Mouse (Mus musculus) erythroid progenitor cell, adult 5-6 weeks (primary cell): ENCODE results near the gene Fam98a. TPM values are rescaled to one million over a fixed set of nuclear protein-coding genes. Genes with fewer than 3 reads are reported as not detected.

ENCODE experiments used
- ATAC-seq: replicated peaks from 2 replicates; pipeline ENCODE4 v1.8.0; 2016; ENCODE audit warnings: moderate number of reproducible peaks, mild to moderate bottlenecking, moderate TSS enrichment, inconsistent platforms; ENCODE audit not compliant: poor library complexity, low FRiP score, severe bottlenecking
- total RNA-seq, 2 experiments: library from RNA; stranded (forward) in 1 of 2; stranded (reverse) in 1 of 2; fragments of 150-400 nt in 1 of 2; fragments of 186-747, 209-891 nt in 1 of 2; gene quantifications; 2 replicates each; pipeline versions ENCODE4 v1.2.3 to v1.2.4; 2015 to 2017; ENCODE audit warnings: low replicate concordance in 2 of 2

The Fam98a gene
- total RNA-seq, 2 experiments from 2014 or later, result 2.5 to 7.1 TPM

DNA sequence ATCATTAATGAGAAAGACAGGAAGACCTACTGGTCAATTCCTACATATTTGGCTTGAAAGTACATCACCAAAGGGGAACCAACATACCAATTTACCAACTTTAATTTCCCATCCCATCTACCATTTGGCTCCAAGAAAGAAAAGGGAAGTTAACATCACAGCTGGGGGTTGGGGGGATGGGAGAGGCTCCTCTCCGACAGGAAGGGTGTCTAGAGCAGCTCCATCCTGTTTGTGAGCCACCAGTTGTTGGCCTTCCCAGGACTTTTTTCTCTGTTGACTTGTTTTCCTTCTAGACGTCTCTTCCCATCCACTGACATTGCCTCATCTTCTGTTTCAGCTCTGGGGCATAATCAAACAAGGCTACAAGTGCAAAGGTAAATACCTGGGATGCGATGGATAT lies 27.9 kb downstream of the Fam98a start:
- ATAC-seq, result no peak

- ATAC-seq, result no peak
Measured at GRCm38 (mm10) chr17:75522347-75523065, 29.2 kb downstream of the Fam98a start.

DNA sequence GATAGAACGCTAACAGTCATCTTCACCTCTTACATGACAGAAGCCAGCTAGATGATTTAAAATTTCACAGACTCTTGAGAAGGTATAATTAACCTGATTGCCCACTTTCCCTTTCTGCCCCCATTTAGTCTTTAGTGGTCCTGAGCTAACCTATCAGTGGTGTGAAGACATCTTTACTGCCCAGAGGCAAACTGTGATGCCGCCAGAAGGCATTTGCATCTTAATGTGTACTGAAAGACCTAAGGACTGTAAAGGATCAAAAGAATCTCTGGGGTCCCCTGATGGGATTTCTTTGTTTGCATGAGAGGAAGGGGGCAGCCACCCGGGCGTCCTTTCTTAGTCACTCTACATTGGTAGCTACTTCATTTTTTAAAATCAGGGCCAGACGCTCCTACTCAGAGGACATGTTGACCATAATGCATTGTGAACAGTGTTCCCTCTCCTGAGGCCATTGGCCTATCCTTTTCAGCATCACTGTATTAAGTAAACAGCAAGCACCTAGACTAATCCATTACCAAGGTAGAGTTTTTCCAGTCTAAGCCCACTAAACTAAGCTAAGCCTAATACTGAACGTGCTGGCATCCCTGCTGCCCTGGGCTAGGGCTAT lies 30.4 kb downstream of the Fam98a start:
- ATAC-seq, result no peak

GRCm38 (mm10) chr17:75519239-75519900 lies 32.4 kb downstream of the Fam98a start:
- ATAC-seq, result no peak

DNA sequence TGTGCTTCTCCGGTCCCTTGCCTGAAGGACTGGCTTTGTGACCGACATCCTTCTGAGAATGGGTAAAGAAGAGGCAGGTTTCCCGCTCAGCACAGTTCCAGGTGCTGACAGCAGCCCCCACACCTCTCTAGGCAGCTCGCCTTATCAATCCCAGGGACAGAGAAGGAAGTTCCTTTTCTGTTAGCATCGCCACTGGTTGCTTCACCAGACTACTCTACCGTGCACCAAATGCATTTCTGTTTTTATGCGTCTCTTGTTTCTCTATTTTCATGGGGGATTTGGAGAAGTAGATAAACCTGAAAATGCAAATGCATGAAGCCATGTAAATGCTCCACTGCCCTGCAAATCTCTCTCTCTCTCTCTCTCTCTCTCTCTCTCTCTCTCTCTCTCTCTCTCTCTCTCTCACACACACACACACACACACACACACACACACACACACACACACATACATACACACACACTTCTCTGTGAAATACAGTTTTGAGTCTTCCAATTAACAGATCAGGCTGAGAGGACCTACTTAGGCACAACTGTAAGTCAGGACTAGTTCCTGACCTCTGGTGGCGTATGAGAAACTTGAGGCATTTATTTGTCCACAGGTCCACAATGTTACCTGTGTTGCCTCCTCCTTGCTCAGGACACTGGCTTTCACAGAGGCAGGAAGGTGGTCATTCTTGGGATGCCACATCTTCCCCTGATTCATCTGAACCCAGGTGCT lies 33.4 kb downstream of the Fam98a start:
- no peak for ATAC-seq

- ATAC-seq, result no peak
Measured at GRCm38 (mm10) chr17:75516591-75516990, 35.2 kb downstream of the Fam98a start.

GRCm38 (mm10) chr17:75509257-75509656 lies 42.5 kb downstream of the Fam98a start:
- ATAC-seq, result no peak

DNA sequence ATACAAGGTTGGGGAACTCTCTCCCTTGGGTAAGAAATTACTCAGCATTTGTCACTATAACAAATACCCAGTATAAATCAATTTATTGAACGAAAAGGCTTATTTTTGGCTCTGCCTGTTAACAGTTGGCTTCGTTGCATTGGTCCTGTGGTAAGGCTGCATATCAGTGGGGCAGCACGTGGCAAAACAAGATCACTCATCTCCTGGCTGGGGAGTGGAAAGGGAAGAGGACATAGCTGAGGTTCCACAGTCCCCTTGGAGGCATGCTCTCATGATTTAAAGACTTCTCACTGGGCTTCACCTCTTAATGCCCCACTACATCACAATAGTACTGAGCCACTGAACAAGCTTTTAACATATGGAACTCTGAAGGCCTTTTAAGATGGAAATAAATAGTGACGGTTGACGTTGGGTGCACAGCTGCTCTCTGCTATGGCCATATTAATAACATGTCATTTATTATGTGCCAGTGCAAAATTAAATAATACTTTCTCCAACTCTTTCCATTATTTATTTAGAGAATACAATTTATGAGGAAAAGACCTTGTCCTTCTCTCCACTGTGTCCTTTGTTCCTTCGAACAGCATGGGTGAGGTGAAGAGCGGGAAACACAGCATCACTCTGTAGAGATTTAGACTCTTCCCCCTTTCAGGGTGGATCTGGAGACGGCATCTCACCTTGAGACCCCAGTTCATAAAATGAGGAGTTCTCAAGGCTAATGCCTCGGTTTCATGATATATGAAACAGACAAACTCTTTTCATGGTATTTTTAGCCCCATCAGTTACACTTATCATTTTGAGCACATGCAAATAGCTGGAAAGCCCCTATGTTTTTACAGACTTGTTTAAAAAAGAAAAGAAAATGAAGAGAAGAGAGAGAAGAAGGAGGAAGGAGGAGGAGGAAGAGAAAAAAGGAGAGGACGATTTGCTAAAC lies 44.8 kb downstream of the Fam98a start:
- no peak for ATAC-seq

DNA sequence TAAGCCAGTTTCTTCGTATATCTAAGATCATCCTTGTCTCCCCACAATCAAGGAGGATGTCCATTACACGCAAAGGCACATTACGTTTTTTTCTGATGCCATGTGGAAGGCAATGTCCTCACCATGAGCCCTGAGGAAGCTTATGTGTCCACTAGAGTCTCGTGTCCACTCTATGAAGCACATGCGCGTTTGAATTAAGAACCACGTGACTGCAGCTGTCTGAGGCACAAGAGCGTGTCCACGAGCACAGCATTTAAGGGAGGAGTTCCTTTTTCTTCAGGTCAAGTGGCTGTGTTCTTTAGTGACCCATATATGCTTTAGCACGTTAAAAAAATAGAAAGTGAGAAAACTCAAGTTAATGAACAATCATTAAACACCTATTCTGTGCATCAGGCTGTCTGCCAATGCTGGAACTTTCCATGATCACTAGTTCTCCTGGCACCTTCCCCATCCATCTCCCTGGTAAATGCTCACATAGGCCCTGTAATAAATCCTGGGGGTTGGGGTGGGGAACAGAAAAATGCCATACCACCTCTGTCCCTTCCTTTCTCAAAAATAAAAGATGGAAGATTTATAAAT lies 45.6 kb downstream of the Fam98a start:
- no peak for ATAC-seq

DNA sequence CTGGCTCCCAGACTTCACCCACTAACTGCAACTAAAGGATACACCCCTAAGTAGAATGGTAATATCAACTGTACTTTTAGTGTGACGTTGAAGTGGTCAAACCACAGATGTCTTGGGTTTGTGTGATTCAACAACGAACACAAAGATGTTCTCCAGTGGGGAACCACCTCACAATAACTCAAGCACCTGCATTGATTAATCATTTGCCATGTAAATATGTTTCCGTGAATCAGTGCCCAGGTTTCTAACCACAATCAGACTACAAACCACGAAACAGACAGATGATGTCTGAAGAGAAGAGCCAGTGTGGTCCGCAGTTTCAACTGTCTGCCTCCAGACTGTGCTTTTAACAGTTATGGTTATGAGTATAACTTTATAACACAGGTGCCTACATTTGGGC lies 46.7 kb downstream of the Fam98a start:
- ATAC-seq, result no peak

GRCm38 (mm10) chr17:75503031-75503430 lies 48.7 kb downstream of the Fam98a start:
- no peak for ATAC-seq

DNA sequence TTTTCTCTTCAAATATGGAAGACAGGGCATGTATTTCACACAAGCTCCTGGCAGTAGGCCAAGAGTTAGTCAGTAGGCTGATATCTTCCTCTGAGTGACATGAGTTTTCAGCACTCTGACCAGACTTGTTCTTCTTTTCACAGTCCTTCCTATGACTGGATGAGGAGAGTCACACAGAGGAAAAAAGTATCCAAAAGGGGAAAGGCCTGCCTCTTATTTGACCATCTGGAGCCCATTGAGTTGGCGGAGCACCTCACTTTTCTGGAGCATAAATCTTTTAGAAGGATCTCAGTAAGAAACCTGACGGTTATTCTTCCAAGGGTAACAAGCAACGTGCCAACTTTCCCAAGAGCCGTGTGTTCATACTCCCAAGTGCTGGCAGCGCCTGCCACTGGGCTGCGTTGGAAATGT lies 53.5 kb downstream of the Fam98a start:
- no peak for ATAC-seq

DNA sequence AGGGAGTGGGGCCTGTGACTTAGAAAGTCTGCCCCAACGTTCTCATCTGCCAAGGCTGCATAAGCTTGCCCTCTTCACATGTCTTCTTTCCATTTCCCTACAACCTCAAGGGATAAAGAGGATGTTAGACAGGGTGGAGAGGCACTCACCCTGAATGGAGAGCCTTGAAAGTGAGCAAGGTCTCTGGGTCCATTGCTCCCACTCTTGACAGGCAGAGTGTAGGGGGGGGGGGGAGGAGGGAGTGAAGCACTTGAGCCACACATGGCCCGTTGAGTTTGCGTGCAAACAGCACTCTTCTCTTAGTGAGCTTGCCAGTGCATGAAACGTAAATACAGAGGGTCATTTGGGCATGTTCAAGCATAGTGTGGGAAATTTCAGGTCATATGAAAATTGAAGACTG lies 56.5 kb downstream of the Fam98a start:
- no peak for ATAC-seq

Other genes starting within 250 kb of the Fam98a start
- 0.72 and 16.3 TPM in 2 replicates for gene Rasgrp3, start 116.0 kb downstream of the Fam98a start, total RNA-seq (2015; ENCODE audit: low replicate concordance)
- 0.61 and 0.90 TPM in 2 replicates for gene Rasgrp3, start 116.0 kb downstream of the Fam98a start, total RNA-seq (2017; ENCODE audit: low replicate concordance)